Mouse (Mus musculus) lung, postnatal 4 days (tissue): Measurements from ENCODE around the gene Zmynd8.

Experiments
- DNase-seq, 2 experiments: peaks; one replicate each; pipeline ENCODE4 v3.0.0; 2021

Zmynd8 gene

DNA sequence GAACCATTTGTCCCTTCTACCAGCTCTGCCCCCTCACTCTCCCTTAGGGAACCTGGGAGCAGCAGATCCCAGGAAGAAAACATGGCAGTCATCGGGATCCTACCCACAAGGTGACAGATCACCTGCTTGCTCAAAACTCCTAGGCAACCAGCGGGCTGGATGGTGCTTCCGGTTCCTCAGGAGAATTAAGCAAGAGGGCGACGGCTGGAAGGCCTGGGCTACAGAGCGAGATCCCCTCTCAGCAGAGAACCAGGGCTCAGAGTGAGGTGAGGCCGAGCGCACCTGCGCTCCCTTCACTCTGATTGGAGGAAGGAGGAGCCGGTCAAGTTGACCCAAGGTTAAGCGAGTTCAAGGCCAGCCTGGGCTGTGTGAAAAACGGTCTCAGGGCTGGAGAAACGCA is 2.6 kb downstream of the Zmynd8 start:
- DNase-seq: no peak

DNA sequence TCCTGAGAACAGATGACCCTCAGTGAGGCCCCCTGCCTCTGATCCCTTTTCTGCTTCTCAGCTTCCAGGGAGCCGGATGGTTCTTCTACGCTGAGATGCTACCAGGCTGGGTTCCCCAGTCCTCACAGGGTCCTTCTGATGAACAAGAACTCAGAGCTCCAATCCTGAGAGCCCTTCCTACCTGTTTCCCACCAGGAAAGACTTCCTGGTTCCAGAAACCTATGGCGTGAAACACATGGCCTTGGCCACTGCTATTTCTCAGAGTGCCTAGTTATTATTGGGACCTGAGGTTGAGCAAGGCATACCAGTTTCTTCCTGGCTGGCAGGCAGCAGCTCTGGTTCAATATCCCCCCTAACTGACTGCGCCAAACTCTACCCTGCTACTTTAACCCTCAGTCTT is 3.1 kb downstream of the Zmynd8 start:
- DNase-seq: no peak

DNA sequence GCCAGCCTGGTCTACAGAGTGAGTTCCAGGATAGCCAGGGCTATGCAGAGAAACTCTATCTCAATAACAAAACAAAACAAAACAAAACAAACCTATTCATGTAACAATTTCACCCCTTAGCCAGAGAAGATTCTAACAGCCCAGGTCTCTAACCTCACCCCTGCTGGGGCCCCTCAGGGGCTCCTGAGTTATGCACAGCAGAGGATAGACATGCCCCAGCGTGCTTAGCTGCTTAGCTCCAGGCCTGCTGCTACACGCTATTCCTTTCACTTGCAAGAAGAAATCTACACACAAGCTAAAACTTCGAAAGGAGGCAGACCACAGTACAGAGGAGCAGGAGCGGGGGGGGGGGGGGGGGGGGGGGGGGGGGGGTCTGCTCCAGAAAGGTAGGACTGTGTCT is 4.3 kb downstream of the Zmynd8 start:
- no peak for DNase-seq

- DNase-seq: no peak
These were observed 5.6 kb downstream of the Zmynd8 start for GRCm38 (mm10) chr2:165893232-165893631.

GRCm38 (mm10) chr2:165892626-165893025 is 6.2 kb downstream of the Zmynd8 start:
- DNase-seq: no peak

- no peak for DNase-seq
These were observed 8.4 kb downstream of the Zmynd8 start for GRCm38 (mm10) chr2:165890401-165890800.

- DNase-seq: no peak
These were observed 8.9 kb downstream of the Zmynd8 start for GRCm38 (mm10) chr2:165889874-165890273.

- no peak for DNase-seq
These were observed 9.6 kb downstream of the Zmynd8 start for GRCm38 (mm10) chr2:165889266-165889665.

GRCm38 (mm10) chr2:165888813-165889221 is 10.0 kb downstream of the Zmynd8 start:
- no peak for DNase-seq

- DNase-seq: peak; percentile 81 to 90
These were observed 10.4 kb downstream of the Zmynd8 start for GRCm38 (mm10) chr2:165888396-165888795.

GRCm38 (mm10) chr2:165886857-165887628 is 11.8 kb downstream of the Zmynd8 start:
- DNase-seq: peak in 1 of 2 experiments; percentile 48

DNA sequence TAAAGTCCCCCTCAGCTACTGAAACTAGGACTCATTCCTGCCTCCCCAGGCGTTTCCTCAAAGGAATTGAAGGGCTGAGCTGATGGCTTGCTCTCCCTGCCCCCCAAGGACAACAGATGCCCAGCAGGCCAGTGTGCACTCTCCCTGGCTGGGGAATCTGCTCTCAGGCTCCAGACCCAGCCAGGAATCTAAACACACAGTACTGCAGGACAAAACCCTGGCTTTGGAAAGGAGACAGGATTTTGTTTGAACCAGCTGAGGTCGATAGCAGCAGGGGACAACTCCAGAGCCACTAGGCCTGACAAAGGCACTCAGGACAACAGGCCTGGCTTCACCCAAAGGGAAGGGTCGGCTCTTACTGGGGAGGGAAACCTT is 12.3 kb downstream of the Zmynd8 start:
- DNase-seq: peak in 1 of 2 experiments; percentile 70

DNA sequence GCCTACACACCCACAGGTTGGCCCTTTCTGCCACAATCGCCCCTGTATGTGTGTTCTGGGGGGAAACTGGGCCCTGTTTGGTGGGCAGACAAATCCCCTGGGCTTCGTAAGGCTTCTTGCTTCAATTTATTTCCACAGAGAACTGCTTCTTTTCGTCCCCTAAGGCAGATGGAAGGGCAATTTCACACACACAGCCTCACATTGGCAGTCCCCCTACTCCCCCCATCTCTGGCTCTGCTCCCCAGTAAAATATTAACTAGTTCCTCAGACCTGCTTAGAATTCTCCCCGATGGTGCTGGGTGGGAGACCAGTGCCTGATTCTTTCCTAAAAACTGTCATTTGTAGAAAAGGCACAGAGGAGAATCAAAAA is 12.9 kb downstream of the Zmynd8 start:
- DNase-seq: no peak

- peak; percentile 76 to 79 for DNase-seq
These were observed 13.4 kb downstream of the Zmynd8 start for GRCm38 (mm10) chr2:165885225-165885950.

DNA sequence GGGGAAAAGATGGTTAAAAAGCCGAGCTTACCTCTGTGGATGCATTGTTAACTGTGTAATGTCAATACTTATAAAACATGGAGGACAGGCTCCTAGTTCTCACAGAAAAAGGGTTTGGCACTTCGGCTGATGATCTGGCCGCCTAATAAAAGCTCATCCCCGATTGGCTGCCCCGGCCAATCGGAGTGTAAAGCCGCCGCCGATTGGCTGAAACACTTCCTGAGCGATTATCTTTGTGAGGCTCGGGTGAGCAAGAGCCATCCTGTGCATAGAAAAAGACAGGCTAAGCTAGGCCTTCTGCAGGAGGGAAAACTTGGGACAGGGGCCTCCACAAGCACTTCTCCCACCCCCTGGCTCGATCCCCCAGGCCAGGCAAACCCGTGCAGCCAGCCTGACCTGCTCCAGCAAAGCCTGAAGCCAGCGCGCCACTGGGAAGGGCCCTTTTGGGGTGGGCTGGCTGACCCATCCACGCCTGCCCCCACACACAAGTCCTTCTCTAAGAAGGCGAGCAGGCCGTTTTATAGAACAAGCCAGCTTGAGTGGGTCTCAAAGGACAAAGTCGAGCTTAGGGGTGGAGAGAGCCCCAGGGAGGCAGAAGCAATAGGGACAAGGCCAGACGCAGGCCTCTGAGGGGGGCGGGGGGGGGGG is 14.1 kb downstream of the Zmynd8 start:
- DNase-seq: peak; percentile 97 to 98

DNA sequence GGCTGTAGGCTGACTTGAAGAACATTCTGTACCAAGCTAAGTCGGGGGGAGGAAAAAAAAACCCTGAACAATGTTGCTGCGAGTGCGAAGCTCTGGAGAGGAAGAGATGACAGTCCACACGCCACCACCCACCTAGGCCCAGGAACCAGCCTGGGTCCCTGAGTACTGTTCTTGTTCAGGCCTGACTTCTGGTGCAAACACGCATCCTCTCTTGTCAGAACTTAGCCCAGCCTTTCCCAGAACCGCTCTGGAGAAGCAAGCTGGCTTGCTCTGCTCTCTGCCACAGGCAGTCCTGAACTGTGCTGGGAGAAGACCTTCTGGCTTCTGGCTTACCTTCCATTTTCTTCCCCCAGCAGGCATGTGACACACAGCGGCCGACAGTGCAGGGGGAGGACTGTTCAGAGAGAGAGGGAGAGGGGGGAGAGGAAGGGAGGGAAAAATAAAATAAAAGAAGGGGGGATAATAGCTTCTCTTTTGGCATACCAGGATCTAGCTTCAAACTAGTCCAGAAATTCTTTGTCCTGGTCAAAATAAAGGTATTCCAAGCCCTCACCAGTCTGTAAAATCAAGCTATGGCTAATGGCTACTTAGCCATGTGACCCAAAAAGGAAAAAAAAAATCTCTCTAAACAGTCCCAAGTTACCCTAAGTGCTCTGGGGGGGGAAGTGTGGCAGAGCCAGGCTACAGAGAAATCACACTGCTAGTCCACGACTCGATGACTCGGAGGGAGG is 14.8 kb downstream of the Zmynd8 start:
- peak; percentile 54 to 61 for DNase-seq

- DNase-seq: peak; percentile 47 to 58
These were observed 15.8 kb downstream of the Zmynd8 start for GRCm38 (mm10) chr2:165883006-165883405.

GRCm38 (mm10) chr2:165881585-165882431 is 17.0 kb downstream of the Zmynd8 start:
- peak in 1 of 2 experiments; percentile 54 for DNase-seq

- no peak for DNase-seq
These were observed 17.6 kb downstream of the Zmynd8 start for GRCm38 (mm10) chr2:165881220-165881584.

DNA sequence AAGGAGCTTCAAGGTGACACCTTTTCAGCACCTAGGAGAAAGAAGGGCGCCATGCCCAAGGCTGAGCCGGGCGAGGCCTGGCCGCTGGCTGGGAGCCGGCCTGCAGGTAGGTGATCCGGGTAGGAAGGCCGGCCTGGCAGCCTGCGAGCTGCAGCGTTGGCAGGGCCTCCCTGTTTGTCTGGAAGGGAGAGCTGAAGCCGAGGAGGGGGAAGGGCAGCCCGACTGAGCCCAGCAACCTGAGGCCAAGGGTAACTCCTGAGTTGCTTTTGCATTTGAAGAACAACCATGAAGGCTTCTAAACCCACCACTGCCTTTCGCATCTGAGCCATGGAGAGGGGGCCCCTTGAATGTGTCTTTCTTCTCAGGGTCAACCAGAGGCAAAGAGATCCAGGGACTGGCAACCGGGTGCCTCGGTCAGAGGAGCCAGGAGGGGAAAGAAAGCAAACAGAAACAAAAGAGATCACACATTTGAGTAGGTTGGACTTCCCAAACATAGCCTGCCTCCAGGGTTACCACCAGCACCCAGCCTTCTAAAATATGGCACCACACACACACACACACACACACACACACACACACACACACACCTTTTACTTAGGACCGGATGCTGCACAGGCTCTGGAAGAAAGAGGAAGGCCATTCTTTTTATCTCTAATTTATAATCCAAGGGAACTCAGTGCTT is 18.2 kb downstream of the Zmynd8 start:
- peak; percentile 72 to 83 for DNase-seq

- DNase-seq: no peak
These were observed 19.2 kb downstream of the Zmynd8 start for GRCm38 (mm10) chr2:165879403-165880178.
